Mouse (Mus musculus) kidney, embryonic 16.5 days (tissue): ENCODE results near the gene Zfyve28. TPM values are rescaled to one million over a fixed set of nuclear protein-coding genes. Genes with fewer than 3 reads are reported as not detected.

Experiments
- ATAC-seq: fragments of 200-750 bp; cut with Nextera tagmentation; 2 replicates; pipeline ENCODE4 v1.8.0; 2017; ENCODE audit warnings: moderate TSS enrichment; ENCODE audit not compliant: low FRiP score, low TSS enrichment
- H3K27ac ChIP-seq: fragments of 300-500 bp; sonication (generic); 2 replicates; pipeline ENCODE4 v1.5.1; 2014; ENCODE audit warnings: low read length
- H3K27me3 ChIP-seq: fragments of 300-500 bp; sonication (generic); 2 replicates; pipeline ENCODE4 v1.6.1; 2014; ENCODE audit warnings: low read length, control low read depth, mixed read lengths; ENCODE audit not compliant: insufficient read depth
- H3K36me3 ChIP-seq: fragments of 300-500 bp; sonication (generic); 2 replicates; pipeline ENCODE4 v1.6.1; 2014; ENCODE audit warnings: low read length, control low read depth, mixed read lengths; ENCODE audit not compliant: insufficient read depth
- H3K4me1 ChIP-seq: fragments of 300-500 bp; sonication (generic); 2 replicates; pipeline ENCODE4 v1.6.1; 2014; ENCODE audit warnings: low read length, control low read depth, mixed read lengths; ENCODE audit not compliant: insufficient read depth
- H3K4me2 ChIP-seq: fragments of 300-500 bp; sonication (generic); replicated peaks from 2 replicates; pipeline ENCODE4 v1.6.1; 2014; ENCODE audit warnings: low read depth, low read length
- H3K4me3 ChIP-seq: fragments of 300-500 bp; sonication (generic); 2 replicates; pipeline ENCODE4 v1.5.1; 2014; ENCODE audit warnings: mild to moderate bottlenecking, low read length
- H3K9ac ChIP-seq: fragments of 300-500 bp; sonication (generic); replicated peaks from 2 replicates; pipeline ENCODE4 v1.6.1; 2014; ENCODE audit warnings: low read length
- H3K9me3 ChIP-seq: fragments of 300-500 bp; sonication (generic); 2 replicates; pipeline ENCODE4 v1.6.1; 2016; ENCODE audit warnings: low read length, control low read depth
- WGBS: fragments of 180-500 bp; shearing (Covaris S2); extraction: QIAGEN DNeasy Blood & Tissue Kit; methylation state at CpG from one replicate; pipeline ENCODE4 v1.1.7; 2014; 5-methylcytosine and 5-hydroxymethylcytosine counted together
- polyA plus RNA-seq: library from polyadenylated mRNA; unstranded; fragments of >200 nt; fragmentation: Nextera tagmentation; extraction: Ambion mirVana; gene quantifications from 2 replicates; pipeline ENCODE4 v1.2.1, GENCODE M21; 2015

Gene Zfyve28
- polyA plus RNA-seq, 1 experiment from 2014 or later: 0.34 TPM

DNA sequence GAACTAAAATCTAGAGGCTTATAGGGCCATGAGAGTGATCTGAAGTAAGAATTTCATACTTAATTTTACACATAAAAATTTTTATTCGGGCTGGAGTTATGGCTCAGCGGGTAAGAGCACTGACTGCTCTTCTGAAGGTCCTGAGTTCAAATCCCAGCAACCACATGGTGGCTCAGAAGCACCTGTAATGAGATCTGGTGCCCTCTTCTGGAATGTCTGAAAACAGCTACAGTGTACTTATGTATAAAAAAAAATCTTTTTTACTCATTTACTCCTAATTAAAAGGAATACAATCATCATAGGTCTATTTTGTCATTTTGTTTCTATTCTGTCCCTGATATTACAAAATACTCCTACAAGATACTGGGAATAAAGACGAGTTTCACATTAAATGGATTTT lies 140.7 kb downstream of the Zfyve28 start:
- H3K27ac ChIP-seq: no peak overlapping the region
- H3K9me3 ChIP-seq: no peaks in the 10 kb centered on the region
- no peak overlapping the region for H3K4me3 ChIP-seq
- ATAC-seq: no peak
- H3K4me2 ChIP-seq: no peak overlapping the region
- no peaks in the 10 kb centered on the region for H3K4me1 ChIP-seq
- H3K27me3 ChIP-seq: no peaks in the 10 kb centered on the region
- no peak overlapping the region for H3K9ac ChIP-seq
- 92% methylated on average over 3 of the region's 3 CpGs for WGBS
- no peaks in the 10 kb centered on the region for H3K36me3 ChIP-seq

Other genes with a start within 250 kb of the Zfyve28 start
- gene Poln, start 119.0 kb downstream of the Zfyve28 start, polyA plus RNA-seq: 0.45 and 1.2 TPM in 2 replicates
- 33.7 and 36.0 TPM in 2 replicates for gene Haus3, start 118.9 kb downstream of the Zfyve28 start, polyA plus RNA-seq
- 50.2 and 50.9 TPM in 2 replicates for gene Mxd4, start 100.7 kb downstream of the Zfyve28 start, polyA plus RNA-seq
- gene Cfap99, start 151 bp upstream of the Zfyve28 start, polyA plus RNA-seq: not detected in 2 replicates
- gene Rnf4, start 47.8 kb upstream of the Zfyve28 start, polyA plus RNA-seq: 192 and 196 TPM in 2 replicates
- gene Fam193a, start 81.5 kb upstream of the Zfyve28 start, polyA plus RNA-seq: 10.1 and 11.4 TPM in 2 replicates
- gene Tnip2, start 225.5 kb upstream of the Zfyve28 start, polyA plus RNA-seq: 22.6 and 25.0 TPM in 2 replicates
- gene Sh3bp2, start 237.4 kb upstream of the Zfyve28 start, polyA plus RNA-seq: 5.6 and 9.5 TPM in 2 replicates